Mouse (Mus musculus) liver, postnatal 0 days (tissue): ENCODE results near the gene 9230102O04Rik.

ENCODE experiments used
- CTCF ChIP-seq: sonication (generic); IDR thresholded peaks from 2 replicates; pipeline ENCODE4 v1.5.1; 2016; ENCODE audit warnings: antibody characterized with exemption, low read depth
- EP300 ChIP-seq: IDR thresholded peaks from 2 replicates; pipeline ENCODE4 v1.6.1; 2016; ENCODE audit warnings: antibody characterized with exemption, low read depth, mild to moderate bottlenecking

- no peak for TF ChIP-seq EP300
- TF ChIP-seq CTCF, result no peak
Measured at GRCm38 (mm10) chr2:9889651-9890183, 377 bp upstream of the 9230102O04Rik start, which contains the start of gene Gata3.
